Mouse (Mus musculus) heart, embryonic 13.5 days (tissue): ENCODE results near the gene Hdac9. TPM values are rescaled to one million over a fixed set of nuclear protein-coding genes. Genes with fewer than 3 reads are reported as not detected.

Experiments
- ATAC-seq: fragments of 200-750 bp; cut with Nextera tagmentation; 2 replicates; pipeline ENCODE4 v1.8.0; 2017; ENCODE audit warnings: moderate TSS enrichment; ENCODE audit not compliant: insufficient number of reproducible peaks, low FRiP score, low TSS enrichment; ENCODE audit errors: extremely low read depth
- H3K27ac ChIP-seq: fragments of 300-500 bp; sonication (generic); replicated peaks from 2 replicates; pipeline ENCODE4 v1.5.1; 2015; ENCODE audit warnings: moderate library complexity, mild to moderate bottlenecking, inconsistent platforms
- H3K27me3 ChIP-seq: fragments of 300-500 bp; sonication (generic); replicated peaks from 2 replicates; pipeline ENCODE4 v1.6.1; 2015; ENCODE audit warnings: mild to moderate bottlenecking, inconsistent platforms
- H3K36me3 ChIP-seq: fragments of 300-500 bp; sonication (generic); 2 replicates; pipeline ENCODE4 v1.6.1; 2015; ENCODE audit warnings: mild to moderate bottlenecking, inconsistent platforms
- H3K4me1 ChIP-seq: fragments of 300-500 bp; sonication (generic); 2 replicates; pipeline ENCODE4 v1.6.1; 2015; ENCODE audit warnings: inconsistent platforms
- H3K4me2 ChIP-seq: fragments of 300-500 bp; sonication (generic); 2 replicates; pipeline ENCODE4 v1.6.1; 2015; ENCODE audit warnings: inconsistent platforms, mild to moderate bottlenecking, moderate library complexity
- H3K4me3 ChIP-seq: fragments of 300-500 bp; sonication (generic); 2 replicates; pipeline ENCODE4 v1.5.1; 2015; ENCODE audit warnings: moderate library complexity, mild to moderate bottlenecking, inconsistent platforms
- H3K9ac ChIP-seq: fragments of 300-500 bp; sonication (generic); 2 replicates; pipeline ENCODE4 v1.6.1; 2015; ENCODE audit warnings: inconsistent platforms, mild to moderate bottlenecking, moderate library complexity
- H3K9me3 ChIP-seq: fragments of 300-500 bp; sonication (generic); 2 replicates; pipeline ENCODE4 v1.6.1; 2016; ENCODE audit warnings: inconsistent platforms
- WGBS: fragments of 180-500 bp; shearing (Covaris S2); methylation state at CpG from one replicate; pipeline ENCODE4 v1.1.7; 2015; ENCODE audit warnings: mixed read lengths; 5-methylcytosine and 5-hydroxymethylcytosine counted together
- polyA plus RNA-seq: library from polyadenylated mRNA; unstranded; fragments of >200 nt; fragmentation: Nextera tagmentation; extraction: Ambion mirVana; gene quantifications from 2 replicates; pipeline ENCODE4 v1.2.1, GENCODE M21; 2015

Gene Hdac9
- polyA plus RNA-seq, 1 experiment from 2014 or later: 25.3 TPM

DNA sequence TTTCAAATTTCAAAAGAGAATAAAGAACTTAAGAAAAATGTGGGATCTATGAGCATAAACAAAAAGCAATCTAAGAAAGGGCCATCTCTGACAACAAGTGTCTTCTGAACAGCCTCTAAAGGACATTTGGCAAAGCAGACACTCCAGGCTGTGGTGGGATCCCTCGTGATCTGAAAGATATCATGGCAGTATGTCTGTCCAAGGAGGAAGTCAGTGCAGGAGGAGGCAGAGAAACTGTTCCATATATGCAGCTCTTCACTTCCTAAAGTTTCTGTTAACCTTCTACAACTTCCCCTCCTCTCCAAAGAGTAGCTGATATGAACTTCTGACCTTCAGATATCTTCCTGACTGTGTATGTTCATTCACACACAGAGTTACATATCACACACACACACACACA lies 220.2 kb downstream of the Hdac9 start:
- H3K4me3 ChIP-seq: no peak overlapping the region
- H3K4me2 ChIP-seq: no peak overlapping the region
- ATAC-seq: no peak
- 0 out of 2 replicates have a peak, but pooled peaks cover 3% of the 10 kb centered on the region for H3K9me3 ChIP-seq
- no peak overlapping the region for H3K9ac ChIP-seq
- H3K27ac ChIP-seq: no peak overlapping the region
- H3K36me3 ChIP-seq: no peaks in the 10 kb centered on the region
- 62% methylated on average over 1 of the region's 1 CpGs for WGBS
- H3K4me1 ChIP-seq: peaks cover 34% of the 10 kb centered on the region
- H3K27me3 ChIP-seq: no peaks in the 10 kb centered on the region

- no peaks in the 10 kb centered on the region for H3K9me3 ChIP-seq
- no peak overlapping the region for H3K4me2 ChIP-seq
- ATAC-seq: no peak
- no peak overlapping the region for H3K4me3 ChIP-seq
- H3K4me1 ChIP-seq: peaks cover 10% of the 10 kb centered on the region; the same call in 1 of the 2 replicates
- H3K36me3 ChIP-seq: no peaks in the 10 kb centered on the region
- H3K27me3 ChIP-seq: no peaks in the 10 kb centered on the region
- H3K9ac ChIP-seq: no peak overlapping the region
- 71% methylated on average over 4 of the region's 4 CpGs for WGBS
- H3K27ac ChIP-seq: no peak overlapping the region
Measured at GRCm38 (mm10) chr12:34688941-34689340, 228.0 kb downstream of the Hdac9 start.

DNA sequence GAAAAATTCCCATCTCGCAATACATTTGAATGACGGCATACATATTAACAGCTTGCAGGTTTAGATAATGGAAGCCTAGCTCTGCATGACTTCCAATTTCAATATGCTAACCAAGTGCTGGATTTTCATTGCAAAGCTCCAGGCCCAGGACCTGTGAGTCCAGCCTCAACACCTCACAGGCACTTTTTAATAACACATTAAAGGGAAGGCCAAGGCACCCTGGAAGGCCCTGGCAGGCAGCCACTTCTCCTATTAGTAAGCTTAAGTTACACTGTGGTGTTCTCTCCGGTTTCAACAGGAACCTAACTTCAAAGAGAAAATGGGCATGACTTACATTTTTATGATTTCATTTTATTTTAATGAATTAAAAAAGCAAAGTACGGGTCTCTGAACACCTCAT lies 233.5 kb downstream of the Hdac9 start:
- H3K9ac ChIP-seq: no peak overlapping the region
- H3K27me3 ChIP-seq: no peaks in the 10 kb centered on the region
- no peak overlapping the region for H3K27ac ChIP-seq
- no peak overlapping the region for H3K4me3 ChIP-seq
- H3K4me2 ChIP-seq: no peak overlapping the region
- H3K36me3 ChIP-seq: no peaks in the 10 kb centered on the region
- ATAC-seq: no peak
- 50% methylated on average over 4 of the region's 4 CpGs for WGBS
- no peaks in the 10 kb centered on the region for H3K4me1 ChIP-seq
- H3K9me3 ChIP-seq: no peaks in the 10 kb centered on the region

DNA sequence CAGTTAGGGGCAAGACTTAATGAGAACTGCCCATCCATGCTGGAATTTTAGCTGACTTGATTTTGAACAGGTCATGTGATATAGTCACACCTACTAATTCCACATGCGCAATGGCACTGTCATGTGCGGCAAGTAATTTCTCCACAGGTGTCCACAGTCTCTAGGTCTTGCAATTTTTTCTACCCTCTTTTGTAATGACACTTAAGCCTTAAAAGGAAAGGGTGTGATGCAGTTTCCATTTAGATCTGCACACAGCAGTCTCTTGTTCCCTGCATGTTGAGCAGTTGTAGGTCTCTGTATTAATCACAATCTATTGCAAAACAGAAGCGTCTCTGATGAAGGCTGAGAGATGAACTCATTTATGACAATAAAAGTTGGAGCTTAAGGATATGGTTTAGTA lies 234.2 kb downstream of the Hdac9 start:
- no peaks in the 10 kb centered on the region for H3K27me3 ChIP-seq
- H3K4me1 ChIP-seq: no peaks in the 10 kb centered on the region
- no peak overlapping the region for H3K4me2 ChIP-seq
- no peak overlapping the region for H3K4me3 ChIP-seq
- WGBS: 97% methylated on average over 3 of the region's 3 CpGs
- no peaks in the 10 kb centered on the region for H3K36me3 ChIP-seq
- no peak overlapping the region for H3K27ac ChIP-seq
- H3K9me3 ChIP-seq: no peaks in the 10 kb centered on the region
- ATAC-seq: no peak
- no peak overlapping the region for H3K9ac ChIP-seq

- no peaks in the 10 kb centered on the region for H3K9me3 ChIP-seq
- ATAC-seq: no peak
- no peaks in the 10 kb centered on the region for H3K27me3 ChIP-seq
- H3K36me3 ChIP-seq: no peaks in the 10 kb centered on the region
- no peak overlapping the region for H3K27ac ChIP-seq
- H3K9ac ChIP-seq: no peak overlapping the region
- no peak overlapping the region for H3K4me2 ChIP-seq
- H3K4me1 ChIP-seq: no peaks in the 10 kb centered on the region
- 68% methylated on average over 5 of the region's 5 CpGs for WGBS
- H3K4me3 ChIP-seq: no peak overlapping the region
Measured at GRCm38 (mm10) chr12:34680576-34680975, 236.3 kb downstream of the Hdac9 start.

DNA sequence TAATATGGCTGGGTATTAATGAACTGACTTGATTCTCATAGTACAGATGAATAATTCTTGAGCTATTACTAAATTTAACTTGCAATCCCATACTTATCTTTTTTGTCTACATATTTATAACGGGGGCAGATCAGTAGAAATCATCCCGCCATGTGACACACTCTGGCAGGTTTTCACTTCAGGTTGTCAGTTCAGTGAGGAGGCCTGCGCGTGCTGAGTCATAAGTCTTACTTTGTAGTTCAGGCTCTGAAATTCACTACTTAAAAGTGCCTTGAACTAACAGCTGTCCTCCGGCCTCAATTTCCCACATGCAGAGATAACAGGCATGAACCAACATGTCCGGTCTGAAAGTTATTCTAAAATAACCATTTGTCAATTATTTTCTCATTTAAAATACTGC lies 239.8 kb downstream of the Hdac9 start:
- H3K9ac ChIP-seq: no peak overlapping the region
- no peak for ATAC-seq
- H3K4me2 ChIP-seq: no peak overlapping the region
- H3K27ac ChIP-seq: no peak overlapping the region
- H3K4me1 ChIP-seq: no peaks in the 10 kb centered on the region
- no peaks in the 10 kb centered on the region for H3K27me3 ChIP-seq
- WGBS: 72% methylated on average over 6 of the region's 6 CpGs
- H3K4me3 ChIP-seq: no peak overlapping the region
- no peaks in the 10 kb centered on the region for H3K9me3 ChIP-seq
- no peaks in the 10 kb centered on the region for H3K36me3 ChIP-seq

GRCm38 (mm10) chr12:34674235-34674634 lies 242.7 kb downstream of the Hdac9 start:
- Histone ChIP-seq H3K36me3 (no peaks in the 10 kb centered on the region), H3K9ac (no peak overlapping the region), H3K27me3 (no peaks in the 10 kb centered on the region), H3K4me1 (no peaks in the 10 kb centered on the region), H3K4me2 (no peak overlapping the region), H3K27ac (no peak overlapping the region), H3K9me3 (no peaks in the 10 kb centered on the region), H3K4me3 (no peak overlapping the region)
- no peak for ATAC-seq
- 34% methylated on average over 2 of the region's 2 CpGs for WGBS

- H3K4me3 ChIP-seq: no peak overlapping the region
- H3K27ac ChIP-seq: no peak overlapping the region
- no peak overlapping the region for H3K9ac ChIP-seq
- no peaks in the 10 kb centered on the region for H3K27me3 ChIP-seq
- H3K9me3 ChIP-seq: no peaks in the 10 kb centered on the region
- ATAC-seq: no peak
- H3K4me1 ChIP-seq: no peaks in the 10 kb centered on the region
- H3K4me2 ChIP-seq: no peak overlapping the region
- H3K36me3 ChIP-seq: no peaks in the 10 kb centered on the region
- 76% methylated on average over 4 of the region's 4 CpGs for WGBS
Measured at GRCm38 (mm10) chr12:34673539-34673938, 243.4 kb downstream of the Hdac9 start.

GRCm38 (mm10) chr12:34664758-34665157 lies 252.1 kb downstream of the Hdac9 start:
- Histone ChIP-seq H3K9me3 (no peaks in the 10 kb centered on the region), H3K36me3 (no peaks in the 10 kb centered on the region), H3K4me1 (no peaks in the 10 kb centered on the region), H3K4me2 (no peak overlapping the region), H3K27me3 (no peaks in the 10 kb centered on the region), H3K4me3 (no peak overlapping the region), H3K9ac (no peak overlapping the region), H3K27ac (no peak overlapping the region)
- 7% methylated on average over 3 of the region's 3 CpGs for WGBS
- ATAC-seq: no peak

DNA sequence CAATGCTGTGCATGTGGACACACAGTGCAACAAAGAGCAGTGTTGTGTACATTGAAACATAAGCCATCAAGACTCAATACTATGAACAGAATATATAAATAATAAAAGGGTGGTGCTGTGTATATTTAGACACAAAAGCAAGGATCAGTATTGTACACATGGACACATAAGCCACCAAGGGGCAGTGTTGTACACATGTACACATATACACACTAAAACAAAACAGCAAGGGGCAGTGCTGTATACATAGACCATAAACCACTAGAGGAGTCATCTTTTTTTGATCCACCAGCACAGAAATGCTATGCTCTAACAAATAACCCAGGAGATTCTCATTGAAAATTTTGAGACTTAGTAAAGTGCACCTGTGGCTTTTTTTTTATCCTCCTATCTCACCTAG lies 255.5 kb downstream of the Hdac9 start:
- no peak overlapping the region for H3K4me3 ChIP-seq
- no peak overlapping the region for H3K4me2 ChIP-seq
- no peaks in the 10 kb centered on the region for H3K9me3 ChIP-seq
- ATAC-seq: no peak
- H3K27ac ChIP-seq: no peak overlapping the region
- H3K9ac ChIP-seq: no peak overlapping the region
- H3K27me3 ChIP-seq: no peaks in the 10 kb centered on the region
- no peaks in the 10 kb centered on the region for H3K4me1 ChIP-seq
- H3K36me3 ChIP-seq: no peaks in the 10 kb centered on the region

GRCm38 (mm10) chr12:34660027-34660426 lies 256.9 kb downstream of the Hdac9 start:
- no peak overlapping the region for H3K9ac ChIP-seq
- H3K4me3 ChIP-seq: no peak overlapping the region
- no peaks in the 10 kb centered on the region for H3K36me3 ChIP-seq
- no peaks in the 10 kb centered on the region for H3K27me3 ChIP-seq
- H3K4me2 ChIP-seq: no peak overlapping the region
- no peak for ATAC-seq
- H3K27ac ChIP-seq: no peak overlapping the region
- 53% methylated on average over 5 of the region's 5 CpGs for WGBS
- no peaks in the 10 kb centered on the region for H3K4me1 ChIP-seq
- H3K9me3 ChIP-seq: no peaks in the 10 kb centered on the region

DNA sequence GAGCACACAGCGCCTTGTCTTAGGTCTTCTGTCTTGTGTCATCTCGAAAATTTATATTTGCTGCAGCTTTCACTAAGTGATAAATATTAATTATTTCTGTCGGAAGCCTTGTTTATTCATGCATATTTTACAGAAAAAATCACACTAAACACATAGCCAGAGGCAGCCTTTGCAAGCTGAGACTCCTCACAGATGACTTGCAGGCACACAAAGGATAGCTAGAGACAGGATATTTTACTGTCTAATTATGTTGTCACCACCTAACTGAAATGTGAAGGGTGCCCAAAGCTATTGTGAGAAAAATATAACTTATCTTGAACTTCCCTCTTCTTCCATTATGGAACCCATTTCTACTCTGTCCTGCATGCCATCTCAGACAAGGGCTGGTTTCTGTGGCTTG lies 258.3 kb downstream of the Hdac9 start:
- no peaks in the 10 kb centered on the region for H3K27me3 ChIP-seq
- no peaks in the 10 kb centered on the region for H3K36me3 ChIP-seq
- no peak overlapping the region for H3K4me3 ChIP-seq
- 45% methylated on average over 3 of the region's 3 CpGs for WGBS
- ATAC-seq: no peak
- H3K4me2 ChIP-seq: no peak overlapping the region
- H3K4me1 ChIP-seq: no peaks in the 10 kb centered on the region
- H3K9ac ChIP-seq: no peak overlapping the region
- H3K9me3 ChIP-seq: no peaks in the 10 kb centered on the region
- no peak overlapping the region for H3K27ac ChIP-seq

- Histone ChIP-seq H3K9me3 (no peaks in the 10 kb centered on the region), H3K4me2 (peak overlapping the region; percentile 48), H3K27ac (no peak overlapping the region), H3K36me3 (no peaks in the 10 kb centered on the region), H3K27me3 (no peaks in the 10 kb centered on the region), H3K9ac (no peak overlapping the region), H3K4me3 (no peak overlapping the region), H3K4me1 (no peaks in the 10 kb centered on the region)
- WGBS: 35% methylated on average over 6 of the region's 6 CpGs
- ATAC-seq: no peak
Measured at GRCm38 (mm10) chr12:34658119-34658518, 258.8 kb downstream of the Hdac9 start.
